Mouse (Mus musculus): ENCODE results near the gene Vtn.
A peak's percentile ranks its signal among the peaks of the same experiment; 100 is the strongest.
"Not testable (repeated sequence)": the region's sequence is repeated elsewhere in the genome, so short reads cannot be mapped to it uniquely, and the experiment has no call there.

The Vtn gene

DNA sequence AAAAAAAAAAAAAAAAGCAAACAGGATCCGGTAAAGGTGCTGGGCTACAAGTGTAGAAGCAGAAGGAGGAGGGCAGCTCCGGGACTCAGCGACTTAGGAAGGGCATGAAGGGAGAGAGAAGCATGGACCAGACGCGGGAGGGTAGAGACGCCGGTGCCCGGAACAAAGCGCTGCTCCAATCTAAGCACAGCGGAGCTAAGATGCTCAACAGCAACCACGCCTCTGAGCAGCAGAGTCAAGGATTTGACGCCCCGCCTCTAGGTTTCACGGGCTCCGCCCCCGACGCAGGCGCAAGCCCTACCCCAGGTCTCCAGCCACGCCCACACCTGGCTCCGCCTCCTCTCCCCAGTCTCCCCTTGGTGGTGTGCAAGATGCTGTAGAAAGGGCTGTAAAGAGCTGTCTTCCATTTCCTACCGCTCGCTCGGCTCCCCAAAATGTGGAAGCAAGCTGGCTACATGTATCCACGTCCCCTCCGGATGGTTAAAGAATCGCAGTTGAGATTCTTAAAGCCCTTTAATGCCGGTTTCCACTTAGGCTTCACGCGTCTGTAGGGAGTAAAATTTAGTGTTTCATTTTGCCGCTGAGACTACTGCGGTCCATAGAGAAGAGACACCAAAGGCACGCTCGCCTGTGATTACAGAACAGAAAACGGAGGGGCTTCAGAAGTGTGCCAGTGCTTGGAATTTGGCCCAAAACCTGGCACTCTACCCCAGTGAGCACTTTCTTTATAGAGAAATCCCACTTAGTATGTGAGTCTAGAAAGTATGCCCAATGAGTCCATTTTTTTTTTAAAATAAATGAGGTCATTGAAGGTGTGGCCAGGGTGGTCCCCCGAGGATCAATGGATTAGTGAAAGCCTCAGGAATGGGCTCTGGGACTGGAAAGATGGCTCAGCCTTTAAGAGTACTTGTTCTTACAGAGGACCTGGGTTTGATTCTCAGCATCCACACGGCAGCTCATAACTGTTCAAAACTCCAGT lies 1.1 kb upstream of the Vtn start, which contains the start of gene Sarm1:
TSS of gene Sarm1 (minus strand) at position 211 of the 979 bp plus-strand sequence.
- peak; percentile 95 for DNase-seq (ENCODE audit: low read depth, low spot score)

DNA sequence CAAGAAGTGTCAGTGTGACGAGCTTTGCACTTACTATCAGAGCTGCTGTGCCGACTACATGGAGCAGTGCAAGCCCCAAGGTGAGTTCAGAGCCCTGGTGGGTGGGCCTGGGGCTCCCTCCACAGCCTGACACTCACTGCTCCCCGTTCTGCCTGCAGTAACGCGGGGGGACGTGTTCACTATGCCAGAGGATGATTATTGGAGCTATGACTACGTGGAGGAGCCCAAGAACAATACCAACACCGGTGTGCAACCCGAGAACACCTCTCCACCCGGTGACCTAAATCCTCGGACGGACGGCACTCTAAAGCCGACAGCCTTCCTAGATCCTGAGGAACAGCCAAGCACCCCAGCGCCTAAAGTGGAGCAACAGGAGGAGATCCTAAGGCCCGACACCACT lies 652 bp downstream of the Vtn start:
- no peak for DNase-seq (ENCODE audit: low read depth, low spot score)

DNA sequence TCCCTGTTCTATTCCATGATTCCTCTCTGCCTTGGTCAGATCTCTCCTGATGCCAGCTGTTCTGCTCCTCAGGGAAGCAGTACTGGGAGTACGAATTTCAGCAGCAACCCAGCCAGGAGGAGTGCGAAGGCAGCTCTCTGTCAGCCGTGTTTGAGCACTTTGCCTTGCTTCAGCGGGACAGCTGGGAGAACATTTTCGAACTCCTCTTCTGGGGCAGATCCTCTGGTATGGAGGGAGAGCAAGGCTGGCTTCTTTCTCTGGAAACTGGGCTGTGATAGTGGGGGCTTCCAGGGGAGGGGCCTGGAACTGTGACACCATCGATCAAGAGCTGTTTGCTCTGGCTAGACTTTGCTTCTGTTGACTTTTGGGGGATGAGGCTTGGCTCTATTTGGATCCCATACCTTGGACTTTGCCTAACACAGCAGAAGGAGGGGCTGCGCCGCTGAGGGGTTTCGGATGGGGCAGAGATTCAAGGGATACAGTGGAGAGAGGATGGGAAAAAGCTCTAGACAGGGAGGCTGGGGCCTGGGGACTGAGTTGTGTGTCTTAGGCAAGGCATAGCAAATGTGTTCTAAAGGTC lies 1.8 kb downstream of the Vtn start:
- no peak for DNase-seq (ENCODE audit: low read depth, low spot score)

DNA sequence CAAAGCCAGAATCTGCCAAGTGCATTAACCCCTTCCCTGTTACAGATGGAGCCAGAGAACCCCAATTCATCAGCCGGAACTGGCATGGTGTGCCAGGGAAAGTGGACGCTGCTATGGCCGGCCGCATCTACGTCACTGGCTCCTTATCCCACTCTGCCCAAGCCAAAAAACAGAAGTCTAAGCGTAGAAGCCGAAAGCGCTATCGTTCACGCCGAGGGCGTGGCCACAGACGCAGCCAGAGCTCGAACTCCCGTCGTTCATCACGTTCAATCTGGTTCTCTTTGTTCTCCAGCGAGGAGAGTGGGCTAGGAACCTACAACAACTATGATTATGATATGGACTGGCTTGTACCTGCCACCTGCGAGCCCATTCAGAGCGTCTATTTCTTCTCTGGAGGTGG lies 2.6 kb downstream of the Vtn start:
- no peak for DNase-seq (ENCODE audit: low read depth, low spot score)

DNA sequence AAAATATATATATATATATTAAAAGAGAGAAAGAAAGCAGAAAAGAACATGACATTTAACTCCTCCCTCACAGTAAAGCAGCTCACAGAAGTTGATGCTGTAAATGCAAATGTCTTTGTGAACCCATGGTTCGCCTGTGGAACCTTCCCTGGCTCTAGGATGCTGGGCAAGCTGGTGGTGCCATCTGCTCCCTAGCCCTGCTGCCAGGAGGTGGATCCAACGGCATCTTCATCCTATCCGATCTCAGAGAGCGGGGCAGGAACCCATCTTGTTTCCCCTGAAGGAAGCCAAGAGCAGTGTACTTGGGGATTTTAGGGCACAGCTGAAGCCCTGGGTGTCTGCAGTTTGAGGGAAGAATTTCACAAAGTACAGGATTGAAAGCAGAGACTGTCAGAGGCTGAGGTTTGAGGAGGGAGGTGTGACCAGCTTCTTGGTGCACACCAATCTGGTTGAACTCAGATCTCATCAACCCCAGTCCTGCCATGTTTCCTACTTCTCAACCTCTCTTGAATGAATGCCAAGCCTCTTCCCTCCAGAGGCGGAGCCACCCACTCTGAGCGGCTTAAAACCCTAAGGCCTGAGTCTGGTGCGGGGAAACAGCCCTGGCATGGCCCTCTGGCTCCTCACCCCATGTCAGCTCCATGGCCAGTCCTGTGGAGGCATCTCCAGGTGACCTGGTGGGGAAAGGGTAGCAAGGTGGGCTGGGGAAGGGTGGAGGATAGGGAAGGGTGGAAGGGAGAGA lies 4.2 kb downstream of the Vtn start, which contains the start of gene Sebox:
TSS of gene Sebox (plus strand) at position 539 of the 742 bp plus-strand sequence.
- DNase-seq (ENCODE audit: low read depth, low spot score) = no peak

DNA sequence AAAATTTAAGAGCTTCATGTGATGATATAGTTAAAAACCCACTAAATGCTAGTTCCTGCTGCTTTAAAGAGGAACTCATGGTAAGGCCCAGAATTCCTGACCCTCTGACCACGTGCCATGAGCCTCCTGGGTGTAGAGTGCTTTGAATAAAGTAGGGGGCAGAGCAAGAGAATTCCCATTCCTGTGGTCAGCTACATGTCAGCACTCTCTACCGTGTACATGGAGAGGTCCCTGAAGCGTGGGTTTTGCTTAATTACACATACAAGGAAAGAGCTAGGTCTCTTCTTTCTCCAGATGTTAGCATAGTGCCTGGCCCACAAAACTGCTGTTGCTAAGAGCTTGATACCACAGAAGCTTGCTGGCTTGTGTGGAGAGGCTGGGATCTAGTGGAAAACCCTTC lies 6.5 kb downstream of the Vtn start:
- DNase-seq (ENCODE audit: low read depth, low spot score) = no peak

DNA sequence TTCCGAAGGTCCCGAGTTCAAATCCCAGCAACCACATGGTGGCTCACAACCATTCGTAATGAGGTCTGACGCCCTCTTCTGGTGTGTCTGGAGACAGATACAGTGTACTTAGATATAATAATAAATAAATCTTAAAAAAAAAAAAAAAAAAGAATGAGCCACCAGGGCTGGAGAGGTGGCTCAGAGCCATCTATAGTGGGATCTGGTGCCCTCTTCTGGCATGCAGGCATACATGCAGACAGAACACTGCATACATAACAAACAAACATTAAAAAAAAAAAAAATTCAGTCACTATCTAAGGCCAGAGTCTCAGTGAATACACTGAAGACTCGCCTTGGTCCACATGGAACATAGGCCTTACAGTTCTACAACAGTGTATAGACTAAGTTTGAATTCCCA lies 10.3 kb downstream of the Vtn start:
- DNase-seq (ENCODE audit: low read depth, low spot score) = no peak

DNA sequence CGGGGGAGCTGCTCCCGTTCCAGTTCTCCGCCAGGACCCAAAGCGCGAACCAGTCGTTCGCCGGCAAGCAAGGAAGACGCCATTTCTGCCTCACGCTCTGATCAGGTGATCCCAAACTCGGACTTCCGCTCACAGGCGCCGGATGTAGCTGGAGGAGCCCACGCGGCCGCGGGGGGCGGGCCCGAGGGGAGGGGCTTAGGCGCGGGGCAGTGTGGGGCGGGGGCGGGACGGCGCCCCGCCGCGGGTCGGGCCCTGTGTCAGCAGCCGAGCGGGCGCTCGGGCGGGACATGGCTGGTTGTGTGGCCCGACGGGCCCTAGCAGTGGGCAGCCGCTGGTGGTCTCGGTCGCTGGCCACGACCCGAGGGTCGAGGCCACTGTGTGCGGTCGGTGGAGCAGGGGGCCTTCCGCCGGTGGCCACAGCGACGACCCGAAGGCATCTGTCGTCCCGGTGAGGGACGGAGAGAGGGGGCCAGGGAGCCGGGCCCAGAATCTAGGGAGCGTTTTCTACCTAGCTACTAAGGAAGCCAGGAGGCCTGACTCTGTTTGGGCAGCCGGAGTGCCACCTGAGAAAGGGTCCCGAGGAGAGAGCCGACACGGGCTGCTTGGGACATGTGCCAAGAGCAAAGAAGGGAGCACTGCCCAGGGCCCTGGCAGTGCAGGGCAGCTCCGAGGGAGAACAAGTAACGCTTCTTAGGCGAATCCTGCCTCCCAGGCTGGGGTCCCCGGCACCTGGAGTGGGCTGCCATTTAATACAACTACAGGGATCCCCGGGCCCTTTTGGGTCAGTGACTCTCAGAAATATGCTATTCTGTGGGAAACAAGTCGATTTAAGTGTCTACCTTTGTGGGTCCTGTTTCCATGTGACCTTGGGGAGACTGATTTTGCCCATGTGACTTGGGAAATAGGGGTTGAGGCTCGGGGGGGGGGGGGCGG lies 13.4 kb downstream of the Vtn start, which contains the start of the genes Tmem199 and Poldip2:
TSS of gene Tmem199 (minus strand) at position 148 of the 933 bp plus-strand sequence.
TSS of gene Poldip2 (plus strand) at position 169 of the 933 bp plus-strand sequence.
- peak; percentile 85 for DNase-seq (ENCODE audit: low read depth, low spot score)

DNA sequence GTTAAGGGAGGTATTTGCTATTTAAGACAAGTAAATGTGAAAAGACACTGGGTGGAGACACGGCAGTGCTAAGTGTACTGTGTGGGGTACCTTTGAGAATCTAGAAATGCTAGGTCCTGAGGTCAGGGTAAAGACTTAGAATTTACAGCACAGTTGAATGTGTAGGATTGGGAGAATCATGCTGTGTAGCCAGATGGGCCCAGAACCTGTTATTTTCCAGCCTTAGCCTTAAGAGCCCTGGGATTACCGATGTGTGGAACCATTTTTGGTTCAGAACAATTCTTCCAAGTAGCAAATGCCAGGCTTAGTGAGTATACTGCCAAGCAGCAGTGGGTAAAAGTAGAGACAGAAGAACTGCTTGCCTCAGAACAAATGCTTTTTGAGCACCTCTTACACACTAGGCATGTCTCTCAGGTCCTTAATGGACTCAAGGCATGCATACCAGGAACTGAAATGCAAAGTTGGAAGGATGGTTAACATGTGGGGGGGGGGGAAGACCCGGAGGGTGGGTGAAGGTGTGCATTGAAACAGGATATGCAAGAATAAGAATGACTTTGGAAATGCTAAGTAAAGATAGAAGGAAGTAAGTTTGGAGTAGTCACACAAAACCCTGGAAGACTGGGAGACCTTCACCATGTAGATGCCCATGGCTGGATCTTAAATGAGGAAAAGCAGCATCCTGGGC lies 14.4 kb downstream of the Vtn start:
- no peak for DNase-seq (ENCODE audit: low read depth, low spot score)

DNA sequence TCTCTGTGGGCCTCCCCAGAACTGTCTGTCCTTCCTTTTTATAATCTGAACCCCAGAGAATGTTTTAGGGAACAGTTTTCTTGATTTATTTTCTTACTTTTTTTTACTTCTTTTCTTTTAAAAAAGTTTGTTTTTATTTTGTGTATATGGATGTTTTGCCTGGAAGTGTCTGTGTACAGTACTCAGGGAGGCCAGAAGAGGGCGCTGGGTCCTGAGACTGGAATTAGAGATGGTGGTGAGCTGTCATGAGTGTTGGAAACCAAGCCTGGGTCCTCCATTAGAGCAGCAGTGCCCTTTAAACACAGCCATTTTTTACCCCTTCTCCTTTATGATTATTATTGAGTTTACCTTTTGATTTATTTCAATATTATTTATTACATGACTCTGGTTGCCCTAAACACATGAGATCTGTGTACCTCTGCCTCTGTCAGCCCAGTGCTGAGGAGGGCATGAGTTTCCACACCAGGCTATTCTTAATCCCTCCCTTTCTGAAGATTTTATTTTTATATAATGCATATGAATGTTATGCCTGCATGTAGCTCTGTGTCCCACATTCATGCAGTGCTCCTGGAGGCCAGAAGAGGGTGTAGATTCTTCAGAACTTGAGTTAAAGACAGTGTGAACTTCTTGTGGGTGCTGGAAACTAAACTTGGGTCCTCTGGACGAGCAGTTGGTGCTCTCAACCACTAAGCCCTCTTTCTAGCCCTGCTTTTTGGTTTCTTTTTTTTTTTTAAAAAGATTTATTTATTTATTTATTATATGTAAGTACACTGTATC lies 16.8 kb downstream of the Vtn start:
- no peak for DNase-seq (ENCODE audit: low read depth, low spot score)

DNA sequence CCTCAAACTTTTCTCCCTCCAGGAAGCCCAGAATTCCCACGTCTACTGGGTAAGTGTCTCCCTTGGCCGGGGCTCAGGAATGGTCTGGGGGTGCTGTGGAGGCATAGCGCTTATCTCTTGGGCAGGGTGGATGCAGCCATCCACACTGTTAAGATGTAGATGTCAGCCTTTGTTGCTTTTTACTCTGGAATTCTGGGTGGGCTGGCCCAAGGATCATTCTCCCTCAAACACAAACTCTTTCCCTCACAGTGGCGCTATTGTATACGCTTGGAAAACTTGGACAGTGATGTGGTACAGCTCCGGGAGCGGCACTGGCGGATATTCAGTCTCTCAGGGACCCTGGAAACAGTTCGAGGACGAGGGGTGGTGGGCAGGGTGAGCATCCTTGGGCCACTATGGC lies 20.0 kb downstream of the Vtn start:
- no peak for DNase-seq (ENCODE audit: low read depth, low spot score)

DNA sequence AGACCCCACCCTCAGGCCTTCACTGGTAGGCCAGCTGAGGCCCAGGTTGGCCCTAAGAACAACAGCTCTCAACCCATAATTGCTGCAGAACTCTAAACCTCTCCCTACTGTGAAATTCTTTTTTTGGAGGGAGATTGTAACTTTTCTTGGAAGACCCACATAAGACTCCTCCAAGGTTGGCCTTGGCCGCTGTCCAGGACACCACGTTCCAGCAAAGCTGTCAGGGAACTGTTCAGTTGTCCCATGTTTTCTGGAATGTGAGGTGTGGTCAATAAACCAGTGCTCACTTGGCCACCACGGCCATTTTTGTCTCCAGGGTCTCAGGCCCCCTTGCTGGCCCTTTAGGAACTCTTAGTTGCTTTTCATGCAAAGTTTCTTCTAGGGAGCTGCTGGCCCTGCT lies 23.0 kb downstream of the Vtn start:
- DNase-seq (ENCODE audit: low read depth, low spot score) = no peak

DNA sequence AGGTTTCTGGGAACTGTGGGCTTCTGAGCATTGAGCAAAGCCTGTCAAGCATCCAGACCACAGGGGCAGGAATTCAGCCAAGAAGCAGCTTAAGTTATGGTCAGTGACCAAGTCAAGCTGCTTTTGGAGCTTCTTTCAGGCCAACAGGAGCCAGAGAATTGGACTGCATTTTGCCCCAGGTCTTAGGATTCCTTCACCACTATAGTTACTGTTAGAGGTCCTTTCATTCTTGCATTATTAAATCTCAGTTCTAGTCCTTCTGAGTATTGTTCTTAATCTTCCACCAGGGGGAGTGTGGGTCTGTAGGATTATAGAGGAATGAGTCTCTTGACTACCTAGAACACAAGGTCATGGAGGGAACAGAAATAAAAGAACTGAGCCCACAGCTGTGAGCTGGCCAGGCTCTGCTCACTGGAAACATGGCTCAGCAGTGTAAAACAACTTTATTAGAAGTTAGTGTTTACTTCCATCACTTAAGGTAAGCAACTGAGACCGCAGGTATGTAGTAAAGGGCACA lies 23.6 kb downstream of the Vtn start:
- no peak for DNase-seq (ENCODE audit: low read depth, low spot score)

DNA sequence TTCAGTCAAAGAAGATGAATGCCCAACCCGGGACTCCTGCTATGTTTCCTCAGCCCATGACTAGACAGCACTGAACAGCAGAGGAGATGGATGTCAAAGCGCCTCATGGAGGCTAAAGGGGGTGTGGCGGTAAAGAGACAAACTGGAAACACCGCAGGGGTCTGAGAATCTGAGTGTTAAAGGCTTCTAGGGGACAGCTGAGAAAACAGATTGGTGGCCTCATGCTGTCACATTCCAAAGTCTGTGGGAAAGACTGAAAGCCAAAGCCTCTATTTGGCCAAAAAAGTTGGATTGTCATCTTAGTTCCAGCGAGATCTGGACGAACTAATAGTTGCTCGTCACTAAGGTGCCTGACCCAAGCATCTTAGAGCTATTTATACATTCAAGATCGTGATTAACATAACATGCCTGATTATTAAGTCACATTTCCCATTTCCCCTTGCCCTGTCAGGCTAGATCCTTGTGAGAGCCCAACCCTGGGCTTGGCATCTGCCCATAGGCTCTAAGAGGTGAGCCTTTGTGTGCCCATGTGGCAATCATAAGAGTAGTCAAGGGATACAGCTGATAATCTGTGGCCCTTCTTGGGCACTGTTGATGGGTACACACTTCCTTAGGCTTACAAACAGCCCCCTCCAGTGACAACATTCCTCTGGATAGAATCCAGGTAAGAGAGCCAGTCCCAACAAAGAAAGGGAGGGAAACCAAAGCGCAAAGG lies 24.5 kb downstream of the Vtn start:
- no peak for DNase-seq (ENCODE audit: low read depth, low spot score)

DNA sequence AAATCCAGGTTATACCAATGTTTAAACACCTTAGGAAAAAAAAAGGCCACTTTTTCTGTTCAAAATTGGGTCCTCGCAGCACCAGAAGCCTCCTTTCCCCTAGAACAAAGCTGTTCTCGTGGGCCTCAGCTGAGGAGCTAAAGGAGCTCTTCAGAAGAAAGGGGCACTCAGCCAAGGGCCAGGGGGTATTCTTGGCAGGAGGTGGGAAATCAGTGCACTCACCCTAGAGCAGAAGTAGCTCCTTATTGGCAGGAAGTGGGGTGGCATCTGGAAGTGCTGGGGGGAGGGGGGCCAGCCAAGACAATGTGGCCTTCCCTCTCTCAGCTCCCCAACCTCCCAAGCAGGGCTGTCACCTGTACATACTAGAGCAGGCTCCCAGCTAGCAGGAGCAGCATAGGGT lies 25.9 kb downstream of the Vtn start:
- DNase-seq (ENCODE audit: low read depth, low spot score) = no peak

DNA sequence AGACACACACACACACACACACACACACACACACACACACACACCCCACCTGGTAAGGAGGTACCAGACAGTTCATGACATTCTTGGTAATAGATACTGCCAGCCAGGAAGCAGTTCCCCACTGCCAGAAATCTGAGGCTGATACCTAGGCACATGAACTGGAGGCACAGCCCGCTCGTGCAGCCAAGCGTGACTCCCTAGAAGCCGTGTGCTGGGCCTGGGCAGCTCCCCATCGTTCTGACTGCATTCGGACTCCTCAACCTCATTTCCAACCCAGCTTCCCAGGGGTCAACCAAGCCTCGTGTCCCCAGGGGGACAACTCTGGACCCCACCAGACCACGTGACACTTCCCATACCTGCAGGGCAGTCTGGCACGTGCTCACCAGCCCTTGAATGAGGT lies 29.8 kb downstream of the Vtn start:
- DNase-seq (ENCODE audit: low read depth, low spot score) = no peak

DNA sequence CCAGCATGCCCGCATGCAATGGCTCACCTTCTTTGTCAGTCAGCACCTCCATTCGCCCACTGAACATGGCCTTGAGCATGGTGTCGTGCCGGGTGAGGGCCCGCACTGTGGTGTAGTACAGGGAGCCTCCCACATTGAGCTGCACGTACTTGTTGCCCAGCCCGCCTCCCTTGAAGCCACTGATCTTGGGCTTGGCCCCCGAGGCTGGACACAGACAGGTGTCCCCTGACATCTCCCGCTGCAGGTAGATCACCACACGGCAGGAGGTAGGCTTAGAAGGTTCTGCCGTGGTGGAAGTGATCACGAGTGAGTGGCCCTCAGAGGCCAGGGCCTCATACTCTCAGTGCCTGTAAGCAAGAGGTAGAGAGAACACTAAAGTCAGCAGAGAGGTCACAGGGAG lies 31.1 kb downstream of the Vtn start:
- no peak for DNase-seq (ENCODE audit: low read depth, low spot score)

DNA sequence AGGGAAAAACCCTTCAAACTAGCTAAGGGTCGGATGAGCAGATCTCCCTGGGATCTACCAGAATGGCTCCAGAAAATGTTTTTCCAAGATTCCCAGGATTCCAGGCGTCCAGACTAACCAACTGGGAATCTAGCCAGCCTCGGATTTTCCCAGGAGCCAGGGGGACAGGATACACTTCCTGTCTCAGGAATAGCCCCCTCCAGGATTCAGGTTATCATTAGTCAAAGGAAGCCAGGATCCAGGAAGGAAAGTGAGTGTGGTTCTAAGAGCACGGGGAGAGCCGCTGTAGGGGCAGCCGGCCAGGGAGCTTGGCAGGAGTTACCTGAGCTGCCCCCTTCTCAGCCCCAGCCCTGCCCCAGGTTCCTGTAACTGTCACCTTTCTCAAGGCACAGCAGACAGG lies 32.2 kb downstream of the Vtn start:
- no peak for DNase-seq (ENCODE audit: low read depth, low spot score)

DNA sequence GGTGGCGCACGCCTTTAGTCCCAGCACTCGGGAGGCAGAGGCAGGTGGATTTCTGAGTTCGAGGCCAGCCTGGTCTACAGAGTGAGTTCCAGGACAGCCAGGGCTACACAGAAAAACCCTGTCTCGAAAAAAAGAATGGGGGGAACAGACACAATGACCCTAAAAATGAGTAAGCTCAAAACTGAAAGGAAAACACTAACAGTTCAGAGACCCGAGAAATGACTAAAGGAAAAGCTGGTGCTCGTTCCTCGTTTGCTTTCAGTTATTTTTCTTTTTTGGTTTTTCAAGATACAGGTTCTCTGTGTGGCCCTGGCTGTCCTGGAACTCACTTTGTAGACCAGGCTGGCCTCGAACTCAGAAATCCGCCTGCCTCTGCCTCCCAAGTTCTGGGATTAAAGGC lies 32.6 kb downstream of the Vtn start:
- not testable (repeated sequence) for DNase-seq (ENCODE audit: low read depth, low spot score)
